In genomic region chr4:106483831-106484230, GRCm38 (mm10) we compare ENCODE assay signal across 21 mouse cellular contexts. TPM values are rescaled to one million over a fixed set of nuclear protein-coding genes. Genes with fewer than 3 reads are reported as not detected.
A peak's percentile ranks its signal among the peaks of the same experiment; 100 is the strongest.
DNase-seq lines count a peak whose midpoint lies in the region; ATAC-seq lines count a peak whose summit lies in the region.
"Had no signal": no experiment of that assay in that cellular context is flagged by ENCODE, and none has a peak within 500 bp of the region (broad histone marks: within the 10 kb centered on the region; RNA-seq: fewer than 3 reads in every experiment).

No protein-coding gene starts in this region.

- 80% methylated on average over 1 of the region's 1 CpGs for WGBS in hindbrain, embryonic 10.5 days
- WGBS in hindbrain, embryonic 11.5 days, result 92% methylated on average over 1 of the region's 1 CpGs
- 83% methylated on average over 1 of the region's 1 CpGs for WGBS in midbrain, embryonic 10.5 days
- WGBS in midbrain, embryonic 16.5 days, result 92% methylated on average over 1 of the region's 1 CpGs

- peaks cover 46% of the 10 kb centered on the region for H3K4me1 ChIP-seq in hindbrain, embryonic 10.5 days (replicated peaks)
- no peaks in the 10 kb centered on the region for H3K4me1 ChIP-seq in hindbrain, embryonic 11.5 days (replicated peaks; ENCODE audit: control insufficient read depth, insufficient read depth, low read length)
- peaks cover 37% of the 10 kb centered on the region for H3K4me1 ChIP-seq in midbrain, embryonic 10.5 days
- no peaks in the 10 kb centered on the region for H3K4me1 ChIP-seq in midbrain, embryonic 16.5 days (ENCODE audit: control insufficient read depth, insufficient read depth, low read length)
- H3K4me1 ChIP-seq: forebrain, embryonic 13.5 days; heart, embryonic 13.5 days had no signal

- no peaks in the 10 kb centered on the region for H3K36me3 ChIP-seq in hindbrain, embryonic 10.5 days
- H3K36me3 ChIP-seq in hindbrain, embryonic 11.5 days (ENCODE audit: control insufficient read depth, insufficient read depth, low read length), result no peaks in the 10 kb centered on the region
- H3K36me3 ChIP-seq in midbrain, embryonic 10.5 days, result no peaks in the 10 kb centered on the region
- H3K36me3 ChIP-seq in midbrain, embryonic 16.5 days (ENCODE audit: control insufficient read depth, insufficient read depth, low read length), result no peaks in the 10 kb centered on the region
- H3K36me3 ChIP-seq: embryonic facial prominence, embryonic 13.5 days; heart, embryonic 13.5 days; hindbrain, embryonic 13.5 days had no signal

- H3K4me3 ChIP-seq in hindbrain, embryonic 10.5 days, result no peak overlapping the region
- H3K4me3 ChIP-seq in hindbrain, embryonic 11.5 days (ENCODE audit: low read depth, low read length), result no peak overlapping the region
- H3K4me3 ChIP-seq in midbrain, embryonic 10.5 days, result no peak overlapping the region
- H3K4me3 ChIP-seq in midbrain, embryonic 16.5 days (ENCODE audit: low read depth, low read length), result no peak overlapping the region
- H3K4me3 ChIP-seq: embryonic facial prominence, embryonic 13.5 days; forebrain, embryonic 13.5 days; gastrocnemius, adult 2 months; heart, embryonic 13.5 days; hindbrain, embryonic 13.5 days had no signal

- 0 out of 2 replicates have a peak overlapping the region, but pooled peaks have one; percentile 43 for H3K27ac ChIP-seq in hindbrain, embryonic 10.5 days
- no peak overlapping the region for H3K27ac ChIP-seq in hindbrain, embryonic 11.5 days (ENCODE audit: low read depth, low read length)
- 0 out of 2 replicates have a peak overlapping the region, but pooled peaks have one; percentile 69 for H3K27ac ChIP-seq in midbrain, embryonic 10.5 days (replicated peaks)
- H3K27ac ChIP-seq in midbrain, embryonic 16.5 days (ENCODE audit: low read length), result no peak overlapping the region
- H3K27ac ChIP-seq: embryonic facial prominence, embryonic 13.5 days; forebrain, embryonic 13.5 days; gastrocnemius, adult 2 months; heart, embryonic 13.5 days; hindbrain, embryonic 13.5 days; hindbrain, postnatal 0 days had no signal

- no peak overlapping the region for H3K4me2 ChIP-seq in hindbrain, embryonic 11.5 days (replicated peaks; ENCODE audit: low read depth, low read length)
- H3K4me2 ChIP-seq in midbrain, embryonic 16.5 days (ENCODE audit: low read length), result no peak overlapping the region
- H3K4me2 ChIP-seq: embryonic facial prominence, embryonic 13.5 days; forebrain, embryonic 13.5 days; heart, embryonic 13.5 days; hindbrain, embryonic 13.5 days had no signal

- H3K27me3 ChIP-seq in hindbrain, embryonic 10.5 days (ENCODE audit: insufficient read depth, poor library complexity, severe bottlenecking), result 0 out of 2 replicates have a peak, but pooled peaks cover 22% of the 10 kb centered on the region
- H3K27me3 ChIP-seq in hindbrain, embryonic 11.5 days (ENCODE audit: control insufficient read depth, insufficient read depth, low read length), result no peaks in the 10 kb centered on the region
- H3K27me3 ChIP-seq in midbrain, embryonic 10.5 days (ENCODE audit: low read depth, poor library complexity, severe bottlenecking), result 0 out of 2 replicates have a peak, but pooled peaks cover 10% of the 10 kb centered on the region
- H3K27me3 ChIP-seq in midbrain, embryonic 16.5 days (ENCODE audit: control insufficient read depth, insufficient read depth, low read depth, low read length), result no peaks in the 10 kb centered on the region

- no peaks in the 10 kb centered on the region for H3K9me3 ChIP-seq in hindbrain, embryonic 10.5 days
- no peaks in the 10 kb centered on the region for H3K9me3 ChIP-seq in hindbrain, embryonic 11.5 days (ENCODE audit: control insufficient read depth, low read length)
- no peaks in the 10 kb centered on the region for H3K9me3 ChIP-seq in midbrain, embryonic 10.5 days (replicated peaks)
- no peaks in the 10 kb centered on the region for H3K9me3 ChIP-seq in midbrain, embryonic 16.5 days (replicated peaks; ENCODE audit: control insufficient read depth, low read length, poor library complexity, severe bottlenecking)
- H3K9me3 ChIP-seq: embryonic facial prominence, embryonic 13.5 days; forebrain, embryonic 13.5 days; heart, embryonic 13.5 days; hindbrain, embryonic 13.5 days had no signal

- DNase-seq in hindbrain, embryonic 10.5 days (ENCODE audit: low spot score), result no peak
- no peak for DNase-seq in hindbrain, embryonic 11.5 days (ENCODE audit: low spot score)
- no peak for DNase-seq in midbrain, embryonic 10.5 days (ENCODE audit: low spot score)
- DNase-seq in adrenal gland, postnatal 14 days, result peak; percentile 47
- no peak for DNase-seq in urinary bladder, adult 2 months (ENCODE audit: low spot score)
- DNase-seq: cerebellum, adult 18-20 months; cerebellum, adult 9-11 months; cerebellum, postnatal 36 days; gastrocnemius, adult 2 months; gastrocnemius, postnatal 25 days; heart, postnatal 36 days had no signal

- no peak overlapping the region for H3K9ac ChIP-seq in hindbrain, embryonic 11.5 days (ENCODE audit: low read depth, low read length)
- no peak overlapping the region for H3K9ac ChIP-seq in midbrain, embryonic 16.5 days (ENCODE audit: low read depth, low read length)
- H3K9ac ChIP-seq: embryonic facial prominence, embryonic 13.5 days; forebrain, embryonic 13.5 days; heart, embryonic 13.5 days; hindbrain, embryonic 13.5 days had no signal

- ATAC-seq in hindbrain, embryonic 11.5 days (ENCODE audit: low FRiP score), result no peak
- no peak for ATAC-seq in midbrain, embryonic 16.5 days
- ATAC-seq: forebrain, embryonic 13.5 days; hindbrain, postnatal 0 days had no signal

RNA-seq across cellular contexts. Expression of gene Bsnd, which starts 8.3 kb away (rescaled TPM):
- polyA plus RNA-seq in hindbrain, embryonic 10.5 days (2016; fragmentation: Nextera tagmentation; extraction: Ambion mirVana), result not detected in 2 replicates
- not detected in 2 replicates for polyA plus RNA-seq in hindbrain, embryonic 11.5 days (2014; fragmentation: Nextera tagmentation; extraction: Ambion mirVana)
- not detected in 2 replicates for polyA plus RNA-seq in midbrain, embryonic 10.5 days (2016; fragmentation: Nextera tagmentation; extraction: Ambion mirVana)
- not detected in 2 replicates for polyA plus RNA-seq in midbrain, embryonic 16.5 days (2015; fragmentation: Nextera tagmentation; extraction: Ambion mirVana)
- not detected in 2 replicates for total RNA-seq in adrenal gland, postnatal 14 days (2021)
- polyA plus RNA-seq in urinary bladder, adult 2 months (2012; rRNA removed), result 0.34 and 0.41 TPM in 2 replicates
- total RNA-seq: gastrocnemius, adult 2 months; gastrocnemius, postnatal 25 days; granulocyte monocyte progenitor cell, adult 5-6 weeks; heart, adult 8-10 months; heart, postnatal 36 days; hindbrain, postnatal 0 days had no signal
- polyA plus RNA-seq: embryonic facial prominence, embryonic 13.5 days; forebrain, embryonic 13.5 days; heart, embryonic 13.5 days; heart, postnatal 0 days; hindbrain, embryonic 13.5 days; hindbrain, postnatal 0 days; intestine, embryonic 14.5 days had no signal

RNA-seq across cellular contexts. Expression of gene Pcsk9, which starts 19.7 kb away (rescaled TPM):
- polyA plus RNA-seq in hindbrain, embryonic 10.5 days (2016; fragmentation: Nextera tagmentation; extraction: Ambion mirVana), result 2.6 and 3.3 TPM in 2 replicates
- 0.68 and 0.81 TPM in 2 replicates for polyA plus RNA-seq in hindbrain, embryonic 11.5 days (2014; fragmentation: Nextera tagmentation; extraction: Ambion mirVana)
- 4.7 and 5.4 TPM in 2 replicates for polyA plus RNA-seq in midbrain, embryonic 10.5 days (2016; fragmentation: Nextera tagmentation; extraction: Ambion mirVana)
- polyA plus RNA-seq in midbrain, embryonic 16.5 days (2015; fragmentation: Nextera tagmentation; extraction: Ambion mirVana), result 2.1 and 2.3 TPM in 2 replicates
- 0.11 and 0.59 TPM in 2 replicates for total RNA-seq in adrenal gland, postnatal 14 days (2021)
- 1.7 and 2.0 TPM in 2 replicates for polyA plus RNA-seq in urinary bladder, adult 2 months (2012; rRNA removed)
- total RNA-seq: gastrocnemius, adult 2 months; heart, adult 8-10 months; heart, postnatal 36 days had no signal

Comparison
In these comparisons a context has a peak if more than half of its experiments do, and no peak if none do; other contexts are left out.
1. H3K27ac ChIP-seq: peak in hindbrain, embryonic 10.5 days (single experiment) and midbrain, embryonic 10.5 days (single experiment); none in hindbrain, embryonic 11.5 days (single experiment) and midbrain, embryonic 16.5 days (single experiment).